Mouse (Mus musculus) CD4-positive, CD25-positive, alpha-beta regulatory T cell, adult 4 months (primary cell): ENCODE measurements around the gene Rag2. TPM values are rescaled to one million over a fixed set of nuclear protein-coding genes. Genes with fewer than 3 reads are reported as not detected.

Experiments
- ATAC-seq: one replicate; pipeline ENCODE4 v1.8.0; 2017
- polyA plus RNA-seq, 2 experiments: library from polyadenylated mRNA; unstranded; fragments of 100-300 nt; shearing (Covaris generic); gene quantifications; one replicate each; pipeline ENCODE4 v1.2.1; 2017

The Rag2 gene
- under 1 TPM in 1 of 2 experiments, not detected in 1; 0.27 TPM for polyA plus RNA-seq

GRCm38 (mm10) chr2:101624526-101624925 lies at the start of gene Rag2:
Gene Rag2, plus strand, starts transcription at chr2:101624718.
- ATAC-seq = no peak

- no peak for ATAC-seq
Observed at GRCm38 (mm10) chr2:101577243-101577642, 47.3 kb upstream of the Rag2 start.

- no peak for ATAC-seq
Observed at GRCm38 (mm10) chr2:101580027-101580426, 44.5 kb upstream of the Rag2 start.

- no peak for ATAC-seq
Observed at GRCm38 (mm10) chr2:101580428-101580827, 44.1 kb upstream of the Rag2 start.

GRCm38 (mm10) chr2:101580977-101581376 lies 43.5 kb upstream of the Rag2 start:
- ATAC-seq = no peak

GRCm38 (mm10) chr2:101581418-101581817 lies 43.1 kb upstream of the Rag2 start:
- ATAC-seq = no peak

GRCm38 (mm10) chr2:101591356-101591755 lies 33.2 kb upstream of the Rag2 start:
- no peak for ATAC-seq

GRCm38 (mm10) chr2:101592023-101592841 lies 32.3 kb upstream of the Rag2 start:
- ATAC-seq = no peak

- ATAC-seq = no peak
Observed at GRCm38 (mm10) chr2:101592886-101593285, 31.6 kb upstream of the Rag2 start.

- ATAC-seq = no peak
Observed at GRCm38 (mm10) chr2:101594681-101595080, 29.8 kb upstream of the Rag2 start.

GRCm38 (mm10) chr2:101597186-101597585 lies 27.3 kb upstream of the Rag2 start:
- peak; percentile 47 for ATAC-seq

GRCm38 (mm10) chr2:101598190-101599181 lies 26.0 kb upstream of the Rag2 start:
- ATAC-seq = no peak

GRCm38 (mm10) chr2:101600703-101601102 lies 23.8 kb upstream of the Rag2 start:
- ATAC-seq = no peak

GRCm38 (mm10) chr2:101603099-101603498 lies 21.4 kb upstream of the Rag2 start:
- ATAC-seq = no peak

GRCm38 (mm10) chr2:101608232-101608894 lies 16.2 kb upstream of the Rag2 start:
- no peak for ATAC-seq

- ATAC-seq = no peak
Observed at GRCm38 (mm10) chr2:101610861-101611260, 13.7 kb upstream of the Rag2 start.

GRCm38 (mm10) chr2:101615464-101616305 lies 8.8 kb upstream of the Rag2 start:
- ATAC-seq = peak; percentile 89

- no peak for ATAC-seq
Observed at GRCm38 (mm10) chr2:101618373-101618772, 6.1 kb upstream of the Rag2 start.

GRCm38 (mm10) chr2:101620899-101621298 lies 3.6 kb upstream of the Rag2 start:
- ATAC-seq = no peak

- no peak for ATAC-seq
Observed at GRCm38 (mm10) chr2:101621611-101622010, 2.9 kb upstream of the Rag2 start.

- no peak for ATAC-seq
Observed at GRCm38 (mm10) chr2:101623042-101623441, 1.5 kb upstream of the Rag2 start.

- ATAC-seq = no peak
Observed at GRCm38 (mm10) chr2:101624011-101624410, 507 bp upstream of the Rag2 start.
